Mouse (Mus musculus) liver, postnatal 0 days (tissue): ENCODE measurements around the gene Cmtm5. TPM values are rescaled to one million over a fixed set of nuclear protein-coding genes. Genes with fewer than 3 reads are reported as not detected.
"Not testable (repeated sequence)": the region's sequence is repeated elsewhere in the genome, so short reads cannot be mapped to it uniquely, and the experiment has no call there.

Experiments
- ATAC-seq: fragments of 200-750 bp; cut with Nextera tagmentation; 2 replicates; pipeline ENCODE4 v1.8.0; 2017; ENCODE audit warnings: mild to moderate bottlenecking, moderate library complexity
- DNase-seq: peaks from one replicate; pipeline ENCODE4 v3.0.0-alpha.2; 2016
- H3K27ac ChIP-seq: fragments of 300-500 bp; sonication (generic); 2 replicates; pipeline ENCODE4 v1.5.1; 2014; ENCODE audit warnings: antibody characterized with exemption, moderate library complexity, mild to moderate bottlenecking, low read depth
- H3K27me3 ChIP-seq: fragments of 300-500 bp; sonication (generic); 2 replicates; pipeline ENCODE4 v1.6.1; 2014; ENCODE audit warnings: low read length, control low read depth, mixed read lengths; ENCODE audit not compliant: insufficient read depth
- H3K36me3 ChIP-seq: fragments of 300-500 bp; sonication (generic); replicated peaks from 2 replicates; pipeline ENCODE4 v1.6.1; 2014; ENCODE audit warnings: mild to moderate bottlenecking, control low read depth, low read length, moderate library complexity, mixed read lengths; ENCODE audit not compliant: insufficient read depth
- H3K4me1 ChIP-seq: fragments of 300-500 bp; sonication (generic); 2 replicates; pipeline ENCODE4 v1.6.1; 2014; ENCODE audit warnings: antibody characterized with exemption, mild to moderate bottlenecking, control low read depth; ENCODE audit not compliant: insufficient read depth
- H3K4me2 ChIP-seq: fragments of 300-500 bp; sonication (generic); 2 replicates; pipeline ENCODE4 v1.6.1; 2014; ENCODE audit warnings: low read depth, mild to moderate bottlenecking, low read length, moderate library complexity, mixed read lengths
- H3K4me3 ChIP-seq: fragments of 300-500 bp; sonication (generic); 2 replicates; pipeline ENCODE4 v1.5.1; 2014; ENCODE audit warnings: low read depth, low read length
- H3K9ac ChIP-seq: fragments of 300-500 bp; sonication (generic); replicated peaks from 2 replicates; pipeline ENCODE4 v1.6.1; 2014; ENCODE audit warnings: mild to moderate bottlenecking, moderate library complexity
- H3K9me3 ChIP-seq: fragments of 300-500 bp; sonication (generic); 2 replicates; pipeline ENCODE4 v1.6.1; 2016; ENCODE audit warnings: mild to moderate bottlenecking, control low read depth, low read length, mixed read lengths
- CTCF ChIP-seq: sonication (generic); IDR thresholded peaks from 2 replicates; pipeline ENCODE4 v1.5.1; 2016; ENCODE audit warnings: antibody characterized with exemption, low read depth
- EP300 ChIP-seq: IDR thresholded peaks from 2 replicates; pipeline ENCODE4 v1.6.1; 2016; ENCODE audit warnings: antibody characterized with exemption, low read depth, mild to moderate bottlenecking
- WGBS: fragments of 180-500 bp; shearing (Covaris S2); extraction: QIAGEN DNeasy Blood & Tissue Kit; methylation state at CpG from one replicate; pipeline ENCODE4 v1.1.7; 2014; ENCODE audit not compliant: insufficient replicate concordance; 5-methylcytosine and 5-hydroxymethylcytosine counted together
- polyA plus RNA-seq: library from polyadenylated mRNA; unstranded; fragments of >200 nt; fragmentation: Nextera tagmentation; extraction: Ambion mirVana; gene quantifications from 2 replicates; pipeline ENCODE4 v1.2.1, GENCODE M21; 2015

The Cmtm5 gene
- polyA plus RNA-seq, 1 experiment from 2014 or later = not detected

- TF ChIP-seq CTCF (no peak), EP300 (no peak)
- Histone ChIP-seq H3K4me3 (no peak overlapping the region), H3K36me3 (no peaks in the 10 kb centered on the region), H3K4me1 (no peaks in the 10 kb centered on the region), H3K27ac (no peak overlapping the region), H3K9ac (no peak overlapping the region), H3K27me3 (no peaks in the 10 kb centered on the region), H3K9me3 (no peaks in the 10 kb centered on the region), H3K4me2 (no peak overlapping the region)
- no peak for DNase-seq
- no peak for ATAC-seq
- WGBS = 72% methylated on average over 19 of the region's 19 CpGs
Measured at GRCm38 (mm10) chr14:54945975-54946704, 10.1 kb downstream of the Cmtm5 start.

GRCm38 (mm10) chr14:54947008-54947407 is 10.9 kb downstream of the Cmtm5 start:
- H3K4me1 ChIP-seq, H3K27ac ChIP-seq, H3K9me3 ChIP-seq, DNase-seq, H3K36me3 ChIP-seq, ATAC-seq, H3K4me3 ChIP-seq, H3K27me3 ChIP-seq, H3K9ac ChIP-seq, H3K4me2 ChIP-seq: not testable (repeated sequence)
- 77% methylated on average over 10 of the region's 11 CpGs for WGBS

- Histone ChIP-seq H3K4me2 (no peak overlapping the region), H3K9me3 (no peaks in the 10 kb centered on the region), H3K36me3 (no peaks in the 10 kb centered on the region), H3K27me3 (no peaks in the 10 kb centered on the region), H3K4me3 (no peak overlapping the region), H3K27ac (no peak overlapping the region), H3K9ac (no peak overlapping the region), H3K4me1 (no peaks in the 10 kb centered on the region)
- no peak for ATAC-seq
- no peak for DNase-seq
- 63% methylated on average over 9 of the region's 9 CpGs for WGBS
- TF ChIP-seq EP300 (no peak), CTCF (no peak)
Measured at GRCm38 (mm10) chr14:54948781-54949180, 12.7 kb downstream of the Cmtm5 start.

- TF ChIP-seq EP300 = no peak
- no peak for TF ChIP-seq CTCF
- no peak for ATAC-seq
- H3K36me3 ChIP-seq = no peaks in the 10 kb centered on the region
- no peak overlapping the region for H3K27ac ChIP-seq
- no peak overlapping the region for H3K4me3 ChIP-seq
- no peaks in the 10 kb centered on the region for H3K27me3 ChIP-seq
- H3K4me2 ChIP-seq = no peak overlapping the region
- H3K4me1 ChIP-seq = no peaks in the 10 kb centered on the region
- WGBS = 63% methylated on average over 12 of the region's 12 CpGs
- no peak for DNase-seq
- H3K9me3 ChIP-seq = no peaks in the 10 kb centered on the region
- H3K9ac ChIP-seq = no peak overlapping the region
Measured at GRCm38 (mm10) chr14:54950493-54950892, 14.4 kb downstream of the Cmtm5 start.

GRCm38 (mm10) chr14:54951587-54951986 is 15.5 kb downstream of the Cmtm5 start:
- WGBS = 66% methylated on average over 6 of the region's 6 CpGs
- H3K9me3 ChIP-seq = no peaks in the 10 kb centered on the region
- H3K9ac ChIP-seq = no peak overlapping the region
- no peaks in the 10 kb centered on the region for H3K4me1 ChIP-seq
- no peak for ATAC-seq
- no peaks in the 10 kb centered on the region for H3K36me3 ChIP-seq
- no peak overlapping the region for H3K27ac ChIP-seq
- no peak overlapping the region for H3K4me2 ChIP-seq
- no peak overlapping the region for H3K4me3 ChIP-seq
- no peak for TF ChIP-seq EP300
- no peak for TF ChIP-seq CTCF
- no peak for DNase-seq
- no peaks in the 10 kb centered on the region for H3K27me3 ChIP-seq

GRCm38 (mm10) chr14:54953664-54954206 is 17.7 kb downstream of the Cmtm5 start:
- Histone ChIP-seq H3K27me3 (no peaks in the 10 kb centered on the region), H3K4me1 (no peaks in the 10 kb centered on the region), H3K36me3 (no peaks in the 10 kb centered on the region), H3K9me3 (no peaks in the 10 kb centered on the region), H3K4me3 (no peak overlapping the region), H3K9ac (no peak overlapping the region), H3K4me2 (no peak overlapping the region), H3K27ac (no peak overlapping the region)
- DNase-seq (no peak), ATAC-seq (no peak)
- WGBS = 86% methylated on average over 8 of the region's 8 CpGs
- no peak for TF ChIP-seq EP300
- no peak for TF ChIP-seq CTCF
